Mouse (Mus musculus): Measurements from ENCODE around the gene Tmtc4.

DNA sequence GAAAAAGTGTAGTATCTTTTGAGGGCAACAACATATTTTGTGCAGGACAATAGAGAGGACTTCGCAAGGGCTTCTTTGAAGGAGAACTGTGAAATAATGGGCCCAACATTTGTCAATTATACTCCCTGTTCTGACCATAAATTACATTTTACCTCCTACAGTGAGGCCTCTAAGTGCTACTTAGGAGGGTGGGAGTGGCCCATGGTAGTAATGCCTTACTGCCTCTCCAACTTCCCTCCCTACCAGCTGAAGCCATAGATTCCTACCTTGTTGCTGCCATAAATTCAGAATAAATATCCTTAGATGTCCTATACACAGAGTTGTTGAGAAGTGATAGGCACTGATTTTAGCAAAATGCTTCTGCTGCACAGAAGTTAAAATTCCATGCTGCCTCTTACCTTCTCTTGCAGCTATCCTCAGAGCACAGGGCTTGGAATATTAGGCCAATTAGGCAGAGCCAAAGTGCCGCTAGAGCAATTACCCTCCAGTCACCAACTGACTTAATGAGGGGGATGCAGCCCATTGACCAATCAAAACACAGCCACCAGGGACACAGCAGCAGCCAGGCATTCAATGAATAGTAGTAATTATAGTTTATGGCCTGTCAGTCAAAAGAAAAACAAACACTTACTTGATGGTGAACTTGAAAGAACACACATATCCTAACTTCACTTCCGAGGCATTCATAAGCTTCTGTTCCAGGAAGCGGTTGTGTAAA lies 40.9 kb downstream of the Tmtc4 start:
- no peak for TF ChIP-seq CTCF (IDR thresholded peaks at IDR 0.05; ENCODE audit: control insufficient read depth, insufficient read depth, insufficient read length)
- no peak for TF ChIP-seq MYOG (IDR thresholded peaks at IDR 0.05; ENCODE audit: control insufficient read depth, extremely low read depth, insufficient read length)
- no peak for TF ChIP-seq FOSL1 (IDR thresholded peaks at IDR 0.05; ENCODE audit: insufficient read depth, low read length, poor library complexity, severe bottlenecking)
- no peak for TF ChIP-seq MAX (IDR thresholded peaks at IDR 0.05)
- TF ChIP-seq CEBPB (IDR thresholded peaks at IDR 0.05; ENCODE audit: low read depth) = no peak
- TF ChIP-seq USF1 (IDR thresholded peaks at IDR 0.05; ENCODE audit: low read depth) = no peak
- TF ChIP-seq MYOD1 (IDR thresholded peaks at IDR 0.05; ENCODE audit: control insufficient read depth, insufficient read length, low read depth) = no peak

Measured in C2C12 (cell line).